Mouse (Mus musculus) midbrain, embryonic 16.5 days (tissue): ENCODE measurements around the gene 1700025B11Rik. TPM values are rescaled to one million over a fixed set of nuclear protein-coding genes. Genes with fewer than 3 reads are reported as not detected.

ENCODE experiments used
- ATAC-seq: fragments of 200-750 bp; cut with Nextera tagmentation; 2 replicates; pipeline ENCODE4 v1.8.0; 2017; ENCODE audit warnings: moderate TSS enrichment
- H3K27ac ChIP-seq: fragments of 300-500 bp; sonication (generic); 2 replicates; pipeline ENCODE4 v1.5.1; 2014; ENCODE audit warnings: mild to moderate bottlenecking, low read length, mixed read lengths
- H3K27me3 ChIP-seq: fragments of 300-500 bp; sonication (generic); 2 replicates; pipeline ENCODE4 v1.6.1; 2014; ENCODE audit warnings: low read depth, low read length, mixed read lengths; ENCODE audit not compliant: control insufficient read depth, insufficient read depth
- H3K36me3 ChIP-seq: fragments of 300-500 bp; sonication (generic); 2 replicates; pipeline ENCODE4 v1.6.1; 2014; ENCODE audit warnings: mild to moderate bottlenecking, low read length, moderate library complexity, mixed read lengths; ENCODE audit not compliant: control insufficient read depth, insufficient read depth
- H3K4me1 ChIP-seq: fragments of 300-500 bp; sonication (generic); 2 replicates; pipeline ENCODE4 v1.6.1; 2014; ENCODE audit warnings: mild to moderate bottlenecking, low read length, mixed read lengths; ENCODE audit not compliant: control insufficient read depth, insufficient read depth
- H3K4me2 ChIP-seq: fragments of 300-500 bp; sonication (generic); 2 replicates; pipeline ENCODE4 v1.6.1; 2014; ENCODE audit warnings: mild to moderate bottlenecking, low read length, mixed read lengths
- H3K4me3 ChIP-seq: fragments of 300-500 bp; sonication (generic); 2 replicates; pipeline ENCODE4 v1.5.1; 2014; ENCODE audit warnings: low read depth, mild to moderate bottlenecking, low read length, moderate library complexity, mixed read lengths
- H3K9ac ChIP-seq: fragments of 300-500 bp; sonication (generic); 2 replicates; pipeline ENCODE4 v1.6.1; 2014; ENCODE audit warnings: low read depth, low read length, mixed read lengths
- H3K9me3 ChIP-seq: fragments of 300-500 bp; sonication (generic); replicated peaks from 2 replicates; pipeline ENCODE4 v1.6.1; 2014; ENCODE audit warnings: mild to moderate bottlenecking, low read length, mixed read lengths; ENCODE audit not compliant: control insufficient read depth, poor library complexity, severe bottlenecking
- WGBS: fragments of 180-500 bp; shearing (Covaris S2); extraction: QIAGEN DNeasy Blood & Tissue Kit; methylation state at CpG from one replicate; pipeline ENCODE4 v1.1.7; 2014; 5-methylcytosine and 5-hydroxymethylcytosine counted together
- polyA plus RNA-seq: library from polyadenylated mRNA; unstranded; fragments of >200 nt; fragmentation: Nextera tagmentation; extraction: Ambion mirVana; gene quantifications from 2 replicates; pipeline ENCODE4 v1.2.1, GENCODE M21; 2015

Gene 1700025B11Rik
- not detected in 2 replicates for polyA plus RNA-seq

DNA sequence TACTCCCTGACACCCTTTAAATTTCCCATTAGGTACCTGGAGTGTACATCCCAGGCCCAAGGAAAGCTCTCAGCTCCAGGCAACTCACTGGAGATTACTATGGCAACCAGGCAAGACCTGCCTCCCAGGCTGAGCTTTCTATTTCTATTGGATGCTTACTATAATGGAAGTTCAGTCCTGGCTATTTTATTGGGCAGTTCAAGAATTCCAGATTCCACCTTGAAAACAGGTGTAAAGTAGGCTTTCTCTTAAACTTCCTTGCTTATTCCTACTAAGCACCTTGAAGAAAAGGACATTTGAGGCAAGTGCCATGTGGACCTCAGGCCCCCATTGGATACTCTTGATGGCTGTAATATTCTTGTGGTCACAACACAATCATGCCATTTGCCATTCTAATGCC, at the start of gene 1700025B11Rik:
1700025B11Rik (minus strand) TSS at position 101 of the 400 bp plus-strand sequence.
- no peak within 1 kb of the TSS for H3K9ac ChIP-seq
- no peak within 1 kb of the TSS for H3K4me2 ChIP-seq
- no peaks in the 10 kb centered on the region for H3K36me3 ChIP-seq
- no peak within 1 kb of the TSS for H3K4me3 ChIP-seq
- no peaks in the 10 kb centered on the region for H3K9me3 ChIP-seq
- H3K4me1 ChIP-seq: no peaks in the 10 kb centered on the region
- no peak within 1 kb of the TSS for H3K27ac ChIP-seq
- no peaks in the 10 kb centered on the region for H3K27me3 ChIP-seq
- no peak for ATAC-seq

DNA sequence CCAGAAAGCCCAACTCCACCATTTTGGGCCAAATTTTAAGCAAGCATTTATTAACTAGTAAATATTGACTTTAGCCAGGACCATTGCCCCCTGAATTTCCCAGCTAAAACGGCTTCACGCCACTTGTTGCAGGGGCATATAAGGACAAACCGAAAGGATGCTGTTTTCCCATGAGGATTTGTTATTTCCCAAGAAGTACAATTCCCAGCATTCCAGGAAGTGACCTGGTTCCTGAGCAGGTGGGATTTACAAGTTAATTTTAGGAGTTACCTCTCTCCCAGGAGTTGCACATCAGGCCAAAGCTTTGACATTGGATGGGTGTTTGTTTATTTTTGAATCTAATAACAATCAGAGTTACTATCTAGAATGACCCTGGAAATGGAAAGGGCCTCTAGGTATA, 44.4 kb upstream of the 1700025B11Rik start:
- 97% methylated on average over 3 of the region's 3 CpGs for WGBS
- H3K27me3 ChIP-seq: no peaks in the 10 kb centered on the region
- H3K27ac ChIP-seq: no peak overlapping the region
- no peak for ATAC-seq
- H3K9me3 ChIP-seq: no peaks in the 10 kb centered on the region
- no peak overlapping the region for H3K4me3 ChIP-seq
- H3K4me2 ChIP-seq: no peak overlapping the region
- H3K4me1 ChIP-seq: no peaks in the 10 kb centered on the region
- no peaks in the 10 kb centered on the region for H3K36me3 ChIP-seq
- no peak overlapping the region for H3K9ac ChIP-seq

DNA sequence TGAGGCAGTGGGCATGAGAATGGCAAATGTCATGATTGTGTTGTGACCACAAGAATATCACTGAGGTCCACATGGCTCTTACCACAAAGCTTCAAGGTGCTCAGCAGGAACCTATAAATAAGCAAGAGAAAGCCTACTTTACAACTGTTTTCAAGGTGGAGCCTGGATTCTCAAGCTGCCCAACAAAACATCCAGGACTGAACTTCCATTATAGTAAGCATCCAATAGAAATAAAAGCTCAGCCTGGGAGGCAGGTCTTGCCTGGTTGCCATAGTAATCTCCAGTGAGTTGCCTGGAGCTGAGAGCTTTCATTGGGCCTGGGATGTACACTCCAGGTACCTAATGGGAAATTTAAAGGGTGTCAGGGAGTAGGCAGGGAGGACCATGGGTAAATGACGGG, 37.3 kb upstream of the 1700025B11Rik start, which contains the start of gene Gm36245:
Gm36245 (plus strand) TSS at position 301 of the 400 bp plus-strand sequence.
- Histone ChIP-seq H3K27ac (no peak within 1 kb of the TSS), H3K9me3 (no peaks in the 10 kb centered on the region), H3K4me3 (no peak within 1 kb of the TSS), H3K9ac (no peak within 1 kb of the TSS), H3K36me3 (no peaks in the 10 kb centered on the region), H3K27me3 (no peaks in the 10 kb centered on the region), H3K4me1 (no peaks in the 10 kb centered on the region), H3K4me2 (no peak within 1 kb of the TSS)
- ATAC-seq: no peak
- WGBS: 72% methylated on average over 1 of the region's 1 CpGs

DNA sequence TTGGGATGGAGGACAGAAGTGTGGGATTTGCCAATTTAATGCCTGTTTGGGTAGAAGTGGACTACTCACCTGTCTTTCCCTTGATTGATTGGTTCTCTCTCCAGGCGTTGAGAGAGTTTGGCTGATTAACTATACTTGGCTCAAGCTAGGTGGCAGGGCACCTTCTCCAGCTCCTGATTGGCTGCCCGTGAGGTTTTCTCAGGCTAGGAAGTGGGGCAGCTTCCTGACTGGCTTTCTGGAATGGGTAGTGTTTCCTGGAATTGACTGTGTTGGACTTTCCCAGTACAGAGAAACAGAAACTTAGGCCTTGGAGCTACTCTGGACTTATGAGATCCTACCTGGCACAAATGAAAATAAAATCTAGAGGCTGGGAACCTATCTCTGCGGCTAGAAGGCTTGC, 36.7 kb upstream of the 1700025B11Rik start:
- no peak overlapping the region for H3K27ac ChIP-seq

DNA sequence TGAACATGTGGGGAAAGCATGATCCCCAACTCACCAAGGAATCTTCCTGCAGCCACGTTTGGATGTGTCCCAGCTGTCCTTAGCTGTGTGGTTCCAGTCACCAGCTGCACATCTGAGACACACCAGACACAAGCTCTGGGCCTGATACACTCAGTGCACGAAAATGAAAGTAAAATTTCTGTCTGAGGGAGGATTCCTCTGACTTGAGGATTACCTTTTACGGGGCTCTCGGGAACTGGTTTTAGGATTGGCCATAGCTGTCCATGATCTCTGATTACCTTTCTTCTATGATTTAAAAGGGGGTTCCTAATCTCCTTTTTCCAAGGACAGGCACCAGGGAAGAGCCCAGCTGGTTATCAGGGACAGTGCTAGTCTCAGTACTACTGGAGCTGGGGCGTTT, 34.3 kb upstream of the 1700025B11Rik start, which contains the start of gene Apol10b:
Apol10b (minus strand) TSS at position 165 of the 400 bp plus-strand sequence.
- Histone ChIP-seq H3K27me3 (no peaks in the 10 kb centered on the region), H3K4me3 (no peak within 1 kb of the TSS), H3K9me3 (no peaks in the 10 kb centered on the region), H3K4me1 (no peaks in the 10 kb centered on the region), H3K36me3 (no peaks in the 10 kb centered on the region), H3K9ac (no peak within 1 kb of the TSS), H3K27ac (no peak within 1 kb of the TSS), H3K4me2 (no peak within 1 kb of the TSS)
- 64% methylated on average over 5 of the region's 5 CpGs for WGBS
- no peak for ATAC-seq

More for the DNA sequence above, 36.7 kb upstream of the 1700025B11Rik start:
- Histone ChIP-seq H3K27me3 (no peaks in the 10 kb centered on the region), H3K4me3 (no peak overlapping the region), H3K4me1 (no peaks in the 10 kb centered on the region), H3K4me2 (no peak overlapping the region), H3K36me3 (no peaks in the 10 kb centered on the region), H3K9ac (no peak overlapping the region), H3K9me3 (no peaks in the 10 kb centered on the region)
- WGBS: 85% methylated on average over 3 of the region's 3 CpGs
- no peak for ATAC-seq

DNA sequence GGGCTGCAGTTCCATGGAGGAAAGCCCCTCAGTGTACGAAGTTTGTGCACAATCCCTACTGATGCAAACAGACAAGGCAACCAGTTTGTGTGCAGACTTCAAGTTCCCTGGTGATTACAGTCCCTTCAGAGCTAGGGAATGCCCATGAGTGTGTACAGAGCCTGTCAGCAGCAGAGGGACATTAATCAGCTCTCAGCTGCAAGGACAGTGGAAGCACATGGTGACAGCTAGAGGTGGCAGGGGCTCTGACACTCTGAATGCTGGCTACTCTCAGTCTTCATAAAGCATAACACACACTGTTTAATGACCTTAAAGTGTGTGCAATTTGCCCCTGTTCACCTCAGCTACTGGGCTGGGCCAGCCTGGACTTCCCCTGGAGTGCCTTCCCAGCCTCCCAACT, 31.9 kb upstream of the 1700025B11Rik start:
- H3K9ac ChIP-seq: no peak overlapping the region
- no peak for ATAC-seq
- no peaks in the 10 kb centered on the region for H3K27me3 ChIP-seq
- WGBS: 76% methylated on average over 1 of the region's 1 CpGs
- H3K4me2 ChIP-seq: no peak overlapping the region
- no peak overlapping the region for H3K27ac ChIP-seq
- no peak overlapping the region for H3K4me3 ChIP-seq
- H3K36me3 ChIP-seq: no peaks in the 10 kb centered on the region
- no peaks in the 10 kb centered on the region for H3K9me3 ChIP-seq
- H3K4me1 ChIP-seq: no peaks in the 10 kb centered on the region

DNA sequence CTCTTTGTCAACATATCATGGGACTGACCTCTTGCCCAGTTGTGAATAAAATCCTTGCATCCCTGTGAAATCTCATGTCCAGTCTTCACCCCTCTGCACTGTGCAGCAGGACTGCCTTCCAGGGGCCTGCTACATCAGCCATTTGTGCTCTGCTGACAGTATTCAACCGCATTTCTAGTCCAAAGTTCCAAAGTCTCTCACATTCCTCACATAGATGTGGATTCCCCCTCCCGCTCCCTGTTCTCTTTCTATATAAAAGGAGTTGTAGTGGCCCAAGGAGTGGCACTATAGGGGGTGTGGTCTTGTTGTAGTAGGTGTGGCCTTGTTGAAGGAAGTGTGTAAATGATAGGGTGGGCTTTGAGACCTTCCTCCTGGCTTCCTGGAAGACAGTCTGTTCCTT, 29.2 kb upstream of the 1700025B11Rik start:
- Histone ChIP-seq H3K9ac (no peak overlapping the region), H3K4me2 (no peak overlapping the region), H3K36me3 (no peaks in the 10 kb centered on the region), H3K4me3 (no peak overlapping the region), H3K9me3 (no peaks in the 10 kb centered on the region), H3K4me1 (no peaks in the 10 kb centered on the region), H3K27me3 (no peaks in the 10 kb centered on the region), H3K27ac (no peak overlapping the region)
- ATAC-seq: no peak
- 69% methylated on average over 2 of the region's 2 CpGs for WGBS

DNA sequence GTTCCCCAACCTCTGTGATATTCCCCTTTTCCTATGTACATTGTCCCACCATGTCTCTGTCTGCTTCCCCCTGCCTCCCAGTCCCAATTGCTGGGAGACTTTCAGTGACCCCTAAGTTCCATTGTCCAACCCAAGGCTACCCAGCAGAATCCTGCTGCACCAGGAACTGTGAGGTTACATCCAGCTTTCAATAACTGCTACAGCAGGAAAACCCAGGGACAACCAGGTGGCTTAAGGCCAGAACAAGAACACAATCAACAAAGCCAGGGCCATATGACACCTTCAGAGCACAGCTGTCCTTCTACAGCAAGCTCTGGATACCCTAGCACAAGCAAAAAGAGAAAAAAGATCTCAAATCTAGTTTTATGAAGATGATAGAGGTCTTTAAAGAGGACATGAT, 27.3 kb upstream of the 1700025B11Rik start:
- no peak for ATAC-seq
- H3K4me1 ChIP-seq: no peaks in the 10 kb centered on the region

DNA sequence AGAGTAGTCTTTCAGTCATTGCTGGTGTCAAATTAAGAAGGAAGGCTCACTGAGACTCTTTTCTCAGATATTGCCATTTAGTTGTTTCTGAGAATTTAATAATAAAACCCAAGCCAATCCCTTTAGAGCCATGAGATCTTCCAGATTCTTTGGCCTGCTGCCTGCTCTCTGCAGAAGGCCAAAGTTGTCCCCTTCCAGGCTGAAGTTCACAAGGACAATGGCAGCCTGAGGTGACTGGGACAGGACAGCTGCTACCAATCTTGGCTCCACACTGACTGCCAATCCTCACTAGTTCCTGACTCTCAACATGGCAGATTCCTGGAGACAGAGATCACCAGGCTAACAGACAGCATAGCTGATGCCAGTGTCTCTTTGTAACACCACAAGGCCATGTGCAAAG, 25.3 kb upstream of the 1700025B11Rik start:
- H3K4me1 ChIP-seq: no peaks in the 10 kb centered on the region
- no peak overlapping the region for H3K4me3 ChIP-seq
- no peak for ATAC-seq
- no peaks in the 10 kb centered on the region for H3K27me3 ChIP-seq
- no peak overlapping the region for H3K9ac ChIP-seq
- no peak overlapping the region for H3K4me2 ChIP-seq
- no peak overlapping the region for H3K27ac ChIP-seq
- no peaks in the 10 kb centered on the region for H3K36me3 ChIP-seq
- H3K9me3 ChIP-seq: peaks cover 7% of the 10 kb centered on the region; the same call in 1 of the 2 replicates

More for the DNA sequence above, 27.3 kb upstream of the 1700025B11Rik start:
- Histone ChIP-seq H3K4me3 (no peak overlapping the region), H3K27ac (no peak overlapping the region), H3K4me2 (no peak overlapping the region), H3K27me3 (no peaks in the 10 kb centered on the region), H3K36me3 (no peaks in the 10 kb centered on the region), H3K9me3 (no peaks in the 10 kb centered on the region), H3K9ac (no peak overlapping the region)
